Mouse (Mus musculus): ENCODE measurements around the gene Ptprs.
"Not testable (repeated sequence)": the region's sequence is repeated elsewhere in the genome, so short reads cannot be mapped to it uniquely, and the experiment has no call there.

The Ptprs gene

DNA sequence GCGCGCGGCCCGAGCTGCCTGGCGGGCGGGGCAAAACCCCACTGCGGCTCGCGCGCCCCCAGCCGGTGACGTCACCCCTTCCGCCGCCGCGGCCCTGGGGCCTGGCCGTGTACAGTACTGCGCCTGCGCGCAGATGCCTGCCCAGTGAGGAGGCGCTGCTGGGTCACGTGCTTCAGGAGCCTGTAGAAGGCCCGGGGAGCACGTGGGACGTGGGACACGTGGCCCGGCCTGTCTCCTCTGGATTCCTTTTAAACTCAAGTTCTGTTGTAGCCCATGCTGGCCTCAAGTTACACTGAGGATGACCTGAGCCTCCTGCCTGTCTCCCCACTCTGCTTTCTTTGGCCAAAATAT, at the start of gene Ptprs:
Ptprs (minus strand) TSS at position 82 of the 351 bp plus-strand sequence.
- DNase-seq (ENCODE audit: low read depth, low spot score): peak; percentile 91

DNA sequence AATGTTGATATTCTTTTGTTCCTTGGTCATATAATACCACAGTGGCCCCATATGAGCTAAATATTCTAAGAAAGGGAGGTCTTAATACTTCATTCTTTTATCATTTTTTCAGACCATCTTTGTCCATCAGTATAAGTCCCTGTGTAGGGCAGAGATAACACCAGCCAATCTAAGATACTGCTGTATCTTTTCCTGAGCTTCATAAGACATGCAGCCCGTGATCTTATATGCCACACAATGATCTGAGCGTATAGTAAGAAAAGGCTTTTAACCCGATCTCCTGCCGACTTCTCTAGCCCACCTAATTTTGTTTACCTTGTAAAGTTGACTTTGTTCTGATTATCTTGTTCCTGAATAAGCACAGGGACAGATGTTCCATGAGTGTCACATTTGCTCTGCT, 48.7 kb upstream of the Ptprs start:
- no peak for DNase-seq (ENCODE audit: low read depth, low spot score)

DNA sequence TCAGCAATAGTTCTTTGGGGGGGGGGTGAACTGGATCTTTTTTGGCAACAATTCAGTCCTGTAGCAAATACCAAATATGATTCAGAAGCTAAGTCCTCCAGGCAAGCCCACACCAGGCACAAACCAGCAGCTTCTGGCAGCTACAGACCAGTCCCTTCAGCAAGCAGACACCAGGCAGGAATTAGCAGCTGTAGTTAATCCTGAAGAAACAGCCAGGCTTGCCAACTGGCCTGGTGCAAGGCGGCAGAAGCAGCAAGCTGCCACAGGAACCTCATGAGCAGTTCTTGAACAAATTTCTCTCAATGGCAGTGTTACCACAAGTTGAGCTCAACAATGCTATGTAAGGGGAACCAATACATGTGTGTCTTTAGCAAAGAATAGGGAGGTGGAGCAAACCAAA, 46.5 kb upstream of the Ptprs start:
- DNase-seq (ENCODE audit: low read depth, low spot score): no peak

DNA sequence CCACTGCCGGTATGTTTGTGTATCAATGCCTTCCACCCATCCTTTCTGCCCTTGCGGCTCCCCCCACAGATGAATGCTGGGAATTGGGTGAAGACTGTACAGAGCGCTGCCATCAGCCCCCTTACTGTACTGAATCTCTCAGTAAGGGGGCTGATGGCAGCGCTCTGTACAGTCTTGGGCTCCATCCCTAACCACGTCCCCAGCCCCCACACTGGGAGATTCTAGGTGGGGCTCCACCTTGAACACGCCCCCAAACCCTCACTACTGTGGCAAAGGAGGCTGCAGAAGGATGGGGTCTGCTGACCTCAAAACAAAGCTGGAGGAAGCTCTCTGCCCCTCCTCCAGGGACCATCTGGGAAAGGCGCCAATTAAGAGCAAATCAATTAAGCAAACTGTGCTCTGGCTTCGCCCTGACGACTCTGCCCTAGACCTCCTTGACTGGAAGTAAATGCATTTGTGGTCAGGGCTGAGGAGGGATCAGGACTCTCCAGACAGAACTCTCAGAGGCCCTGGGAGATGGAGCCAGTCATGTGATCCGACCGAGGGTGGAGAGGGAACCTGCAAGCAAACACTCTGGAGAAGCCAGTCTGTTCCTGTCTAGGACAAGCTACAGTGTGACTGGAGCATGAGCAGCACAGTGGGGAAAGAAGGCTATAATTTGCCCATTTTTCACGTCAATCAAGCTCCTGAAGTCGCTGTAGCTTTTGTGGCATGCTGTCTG, 39.6 kb upstream of the Ptprs start:
- DNase-seq (ENCODE audit: low read depth, low spot score): no peak

DNA sequence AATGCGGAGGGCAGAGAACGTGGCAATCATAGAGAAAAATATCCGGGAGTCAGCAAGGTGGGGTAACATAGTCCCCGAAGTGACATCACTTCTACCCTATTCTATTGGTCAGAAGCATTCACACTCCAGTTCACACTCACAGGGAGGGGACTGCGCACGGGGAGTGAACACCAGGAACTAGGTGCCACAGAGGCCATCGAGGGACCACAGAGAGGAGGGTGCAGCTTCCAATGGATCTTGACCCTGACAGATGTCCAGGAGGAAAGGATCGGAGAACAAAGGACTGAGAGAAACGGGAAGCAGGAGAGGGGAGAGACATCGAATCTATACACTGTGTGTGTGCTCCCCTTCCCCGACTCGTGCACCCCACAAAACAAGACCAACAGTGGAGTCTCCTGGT, 38.6 kb upstream of the Ptprs start:
- no peak for DNase-seq (ENCODE audit: low read depth, low spot score)

DNA sequence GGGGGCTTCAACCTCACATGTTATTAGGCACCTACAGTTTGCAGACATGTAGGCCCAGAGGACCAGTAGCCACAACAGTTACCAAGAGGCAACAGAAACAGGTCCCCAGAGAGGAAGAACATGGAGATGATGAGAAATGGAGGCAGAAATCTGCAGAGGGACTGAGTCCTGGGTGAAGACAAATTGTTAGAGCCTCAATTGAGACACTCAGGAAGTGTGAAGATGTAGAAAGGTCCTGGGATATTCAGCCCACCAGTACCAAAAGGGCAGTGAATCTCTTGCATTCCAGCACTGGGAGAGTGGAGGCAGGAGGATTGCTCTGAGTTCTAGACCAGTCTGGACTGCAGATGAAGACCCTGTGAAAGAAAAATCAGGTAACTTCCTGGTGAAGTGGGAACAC, 38.0 kb upstream of the Ptprs start:
- DNase-seq (ENCODE audit: low read depth, low spot score): no peak

DNA sequence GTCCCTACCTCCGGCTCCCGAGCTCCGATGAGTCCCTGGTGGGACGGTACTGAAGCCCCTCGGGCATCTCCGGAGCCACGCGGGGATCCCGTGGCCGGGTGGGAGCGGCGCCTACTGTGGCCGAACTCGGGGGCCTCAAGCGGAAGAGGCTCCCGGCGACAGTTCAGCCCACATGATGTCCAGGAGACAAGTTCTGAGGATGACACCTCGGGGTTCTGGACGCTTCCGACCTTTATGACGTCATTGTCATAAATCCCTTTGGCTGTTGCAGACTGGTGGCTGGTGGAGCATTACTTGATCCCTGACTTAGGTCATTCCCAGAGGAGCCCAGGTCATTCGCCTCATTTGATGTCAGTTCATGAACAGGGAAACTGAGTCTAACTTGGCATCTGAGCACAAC, 36.0 kb upstream of the Ptprs start, which contains the start of gene Znrf4:
Znrf4 (minus strand) TSS at position 122 of the 400 bp plus-strand sequence.
- no peak for DNase-seq (ENCODE audit: low read depth, low spot score)

DNA sequence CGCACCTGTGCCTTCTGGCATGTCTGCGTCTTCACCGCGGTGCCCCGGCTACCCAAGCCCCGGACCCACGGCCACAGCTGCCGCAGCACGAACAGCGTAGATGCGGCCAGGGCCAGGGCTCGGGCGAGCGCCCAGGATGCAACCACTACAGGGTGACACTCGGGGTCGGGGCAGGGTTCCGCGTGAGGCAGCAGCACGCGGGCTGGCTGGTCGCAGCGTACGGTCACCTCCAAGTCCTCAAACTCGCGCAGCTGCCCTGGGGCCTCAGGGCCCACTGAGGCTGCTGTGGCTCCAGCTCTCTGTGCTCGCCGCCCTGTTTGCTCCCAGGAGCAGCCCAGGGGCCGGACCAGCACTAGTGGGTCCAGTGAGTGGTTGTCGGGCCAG, 35.4 kb upstream of the Ptprs start:
- DNase-seq (ENCODE audit: low read depth, low spot score): no peak

DNA sequence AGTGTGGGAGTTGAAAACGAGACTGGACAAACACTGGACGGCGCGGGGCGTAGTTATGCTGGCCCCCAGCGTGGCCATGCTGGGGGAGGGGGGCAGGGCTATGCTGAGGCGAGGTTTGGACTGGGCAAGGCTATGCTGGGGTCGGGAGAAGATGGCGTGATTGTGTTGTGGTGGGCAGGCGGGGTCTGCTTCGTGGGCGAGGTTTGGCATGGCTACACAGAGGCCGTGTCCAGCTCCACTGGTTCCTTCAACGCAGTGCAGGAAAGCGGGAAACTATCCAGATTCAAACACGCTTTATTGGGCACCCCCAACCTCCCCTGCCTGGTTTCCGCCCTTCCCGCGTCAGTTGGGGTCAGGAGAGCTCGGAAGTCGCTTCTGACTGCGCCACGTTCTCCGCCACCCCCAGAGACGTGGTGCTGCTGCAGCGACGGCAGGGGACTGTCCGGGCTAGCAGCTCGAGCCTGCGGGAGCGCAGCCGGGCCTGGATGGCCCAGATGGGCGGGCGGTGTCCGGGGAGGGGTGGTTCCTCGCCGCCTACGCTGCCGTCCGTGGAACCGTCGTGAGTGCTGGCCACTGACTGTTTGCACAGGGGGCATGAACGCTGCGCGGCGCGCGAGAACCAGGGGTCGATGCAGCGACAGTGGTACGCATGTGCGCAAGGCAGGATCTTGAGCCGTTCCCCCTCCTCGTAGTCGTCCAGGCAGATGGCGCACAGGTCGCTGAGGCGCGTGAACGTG, 34.9 kb upstream of the Ptprs start:
- no peak for DNase-seq (ENCODE audit: low read depth, low spot score)

DNA sequence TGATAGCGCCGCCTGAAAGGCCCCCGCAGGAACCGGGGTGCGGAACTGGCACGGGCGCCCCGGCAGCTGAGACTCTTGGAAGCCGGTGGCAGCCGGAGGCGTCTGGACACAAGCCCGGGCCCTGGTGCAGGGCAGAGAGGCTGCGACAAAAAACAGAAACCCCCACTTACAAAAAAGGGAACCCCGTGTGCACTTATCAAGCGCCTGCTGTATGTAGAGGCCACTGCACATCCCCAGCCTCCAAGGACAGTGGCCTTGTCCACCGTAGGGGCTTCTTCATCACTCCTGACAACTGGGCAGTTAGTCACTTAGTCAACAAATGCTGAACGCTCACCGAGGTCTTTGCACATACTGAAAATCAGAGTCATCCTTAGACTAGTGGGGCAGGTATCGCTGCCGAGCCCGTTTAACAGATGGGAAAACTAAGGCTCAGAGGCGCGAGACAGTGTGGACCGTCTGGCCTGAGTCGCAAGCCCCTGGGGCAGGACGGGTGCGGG, 34.2 kb upstream of the Ptprs start:
- no peak for DNase-seq (ENCODE audit: low read depth, low spot score)

DNA sequence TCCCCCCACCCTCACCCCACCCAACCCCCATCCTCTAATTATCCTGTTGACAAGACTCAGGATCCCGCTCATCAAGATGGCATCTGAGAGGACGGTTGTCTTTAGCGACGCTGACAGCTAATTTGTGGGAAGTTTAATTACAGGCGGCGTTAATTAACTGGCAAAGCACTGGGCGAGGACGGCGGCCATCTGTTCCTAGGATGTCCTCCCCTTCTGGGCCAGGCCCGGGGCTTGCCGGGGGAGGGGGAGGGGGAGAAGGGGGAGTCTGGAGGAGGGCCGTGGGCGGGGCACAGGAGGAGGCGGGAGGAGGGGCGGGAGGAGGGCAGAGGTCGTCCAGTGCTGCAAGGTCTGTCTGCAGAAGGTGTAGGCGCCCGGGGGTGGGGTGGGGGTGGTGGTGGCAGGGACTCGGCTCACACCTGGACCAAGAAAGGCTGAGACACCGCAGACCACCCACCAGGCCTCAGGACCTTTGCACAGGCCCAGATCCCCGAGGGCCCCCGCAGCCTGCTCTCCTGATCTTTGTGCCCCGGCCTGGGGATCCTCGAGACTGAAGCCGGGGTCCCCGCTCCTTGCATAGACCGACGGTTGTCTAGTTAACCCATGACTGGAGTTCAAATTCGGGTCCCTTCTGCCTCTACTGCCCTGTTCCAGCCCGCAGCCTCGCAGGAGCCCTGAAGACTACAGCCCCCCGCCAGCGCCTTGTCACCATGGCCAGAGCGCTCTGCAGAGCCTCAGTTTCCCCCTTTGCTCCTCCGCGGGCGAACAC, 33.6 kb upstream of the Ptprs start:
- DNase-seq (ENCODE audit: low read depth, low spot score): no peak

DNA sequence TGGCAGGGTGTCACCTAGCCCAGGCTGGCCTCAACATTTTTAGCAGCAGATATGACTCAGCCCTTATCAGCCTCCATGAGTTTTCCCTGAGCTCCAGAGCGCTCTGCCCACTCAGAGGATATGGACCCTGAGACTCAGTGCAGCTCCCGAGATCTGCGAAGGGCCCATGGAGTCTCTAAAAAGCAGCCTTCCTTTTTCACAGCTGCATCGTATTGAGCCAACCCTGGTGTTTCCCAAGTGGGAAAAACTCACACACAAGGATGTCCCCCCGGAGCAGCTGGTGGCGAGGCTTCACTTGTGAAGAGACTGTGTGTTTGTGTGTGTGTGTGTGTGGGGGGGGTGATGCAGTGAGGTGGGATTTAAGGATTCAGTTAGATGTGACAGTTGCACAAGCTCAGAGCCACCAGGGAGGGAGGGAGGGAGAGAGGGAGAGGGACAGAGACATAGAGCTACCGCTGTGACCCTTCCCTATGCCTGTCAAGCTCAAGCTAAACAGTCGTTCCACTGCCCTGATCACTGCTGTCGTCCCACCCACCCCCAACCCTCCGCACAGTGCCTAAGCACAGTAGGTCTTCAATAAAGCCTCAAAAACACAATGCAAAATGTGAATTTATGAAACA, 32.8 kb upstream of the Ptprs start:
- DNase-seq (ENCODE audit: low read depth, low spot score): no peak

DNA sequence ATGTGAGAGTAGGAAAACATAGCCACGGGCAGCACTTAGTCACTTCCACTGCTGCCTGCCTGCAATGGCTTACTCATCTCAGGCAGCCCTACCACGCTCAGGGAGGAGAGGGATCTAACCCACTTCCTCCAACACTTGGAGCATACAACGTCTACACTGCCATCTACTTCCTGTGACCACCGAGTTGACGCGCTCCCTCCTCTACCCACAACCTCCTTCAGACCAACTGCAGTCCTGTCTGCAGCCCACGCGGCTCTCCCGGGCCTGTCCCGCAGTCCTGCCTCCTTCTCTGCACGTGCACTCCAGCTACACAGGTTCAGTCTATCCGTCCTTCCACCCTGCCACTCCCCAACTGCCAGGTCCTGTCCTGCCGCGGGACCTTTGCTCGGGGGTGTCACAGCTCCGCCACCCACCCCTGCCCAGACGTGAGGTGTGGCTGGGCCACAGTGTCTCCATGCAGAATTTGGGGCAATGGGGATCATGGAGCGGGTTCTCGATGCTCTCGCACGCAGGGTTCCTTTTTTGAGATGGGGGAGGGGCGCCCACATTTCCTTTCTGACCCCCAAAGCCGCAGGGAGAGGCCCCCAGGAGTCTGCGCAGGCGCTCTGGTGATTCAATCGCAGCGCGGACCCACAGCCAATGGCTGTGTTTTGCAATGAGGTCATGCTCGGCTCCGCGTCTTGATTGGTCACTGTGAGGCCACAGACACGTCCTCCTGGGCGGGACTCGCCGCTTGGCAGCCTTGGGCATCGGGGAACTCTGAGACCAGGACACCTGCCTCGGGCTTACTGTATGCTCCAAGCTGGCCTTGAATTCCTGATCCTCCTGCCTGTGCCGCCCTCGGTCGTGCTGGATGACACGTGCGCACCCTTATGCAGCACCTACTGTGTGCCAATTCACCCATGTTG, 31.1 kb upstream of the Ptprs start:
- peak; percentile 97 for DNase-seq (ENCODE audit: low read depth, low spot score)

DNA sequence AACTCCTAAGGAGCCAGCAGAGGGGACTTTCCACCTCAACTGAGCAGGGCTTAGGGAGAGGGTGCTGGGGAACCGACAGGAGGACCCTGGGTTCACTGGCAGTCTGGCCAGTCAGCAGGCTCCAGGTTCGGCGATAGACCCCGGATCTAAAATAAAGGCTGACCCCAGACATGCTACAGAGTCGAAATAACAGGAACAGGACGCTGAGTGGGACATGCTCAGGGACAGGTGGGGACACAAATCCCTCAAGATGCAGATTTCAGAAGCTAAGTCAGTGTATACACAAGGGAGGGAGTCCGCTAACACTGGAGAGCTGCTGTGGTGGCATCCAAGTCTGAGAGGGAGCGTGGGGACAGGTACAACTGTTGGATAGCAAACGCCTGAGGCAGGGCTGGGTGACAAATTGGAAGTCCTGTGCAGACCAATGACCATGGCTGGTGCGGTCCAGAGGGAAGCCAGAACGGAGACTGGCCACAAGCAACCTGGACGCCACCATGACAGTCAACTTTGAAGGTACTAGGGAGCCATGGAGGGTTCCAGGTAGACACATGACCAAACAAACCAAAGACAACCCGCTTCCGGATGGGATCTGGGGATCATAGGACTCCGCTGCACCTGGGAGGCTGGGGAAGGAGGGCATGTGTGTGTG, 30.3 kb upstream of the Ptprs start:
- DNase-seq (ENCODE audit: low read depth, low spot score): no peak

DNA sequence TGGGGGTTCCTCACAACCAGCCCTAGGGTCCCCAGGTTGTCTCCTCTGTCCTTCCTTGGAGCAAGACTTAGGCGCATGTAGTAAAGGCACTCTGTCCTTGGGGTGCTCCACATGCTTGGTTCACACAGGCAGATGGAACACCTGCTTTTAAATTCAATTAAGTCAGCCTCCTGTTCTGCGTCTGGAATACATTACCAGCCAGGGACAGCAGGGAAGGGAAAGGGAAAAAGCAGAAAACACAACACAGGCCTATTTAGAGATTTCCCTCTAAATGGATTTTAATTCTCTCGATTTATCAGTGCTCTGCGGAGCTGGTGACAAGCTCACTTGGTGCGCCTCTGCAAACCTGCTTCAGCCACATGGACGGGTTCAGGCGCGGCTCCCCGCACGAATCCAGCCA, 29.1 kb upstream of the Ptprs start:
- no peak for DNase-seq (ENCODE audit: low read depth, low spot score)

DNA sequence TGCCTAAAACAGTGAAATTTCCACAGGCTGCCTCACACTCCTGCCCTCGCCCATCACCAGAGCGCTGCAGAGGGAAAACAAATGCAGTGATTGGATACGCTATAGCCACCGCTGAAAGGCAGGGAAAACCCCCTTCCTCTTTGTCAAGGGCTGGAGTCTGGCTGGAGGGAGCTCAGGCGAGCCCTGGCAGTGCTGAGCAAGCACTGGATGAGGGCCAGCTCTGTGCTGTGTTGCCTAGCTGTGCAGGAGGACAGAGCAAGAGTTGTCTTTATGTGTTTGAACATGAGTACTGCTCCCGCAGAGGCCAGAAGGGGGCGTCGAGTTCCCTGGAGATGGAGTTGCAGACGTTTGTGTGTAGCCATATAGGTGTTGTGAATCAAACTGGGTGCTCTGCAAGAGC, 26.2 kb upstream of the Ptprs start:
- peak; percentile 40 for DNase-seq (ENCODE audit: low read depth, low spot score)

DNA sequence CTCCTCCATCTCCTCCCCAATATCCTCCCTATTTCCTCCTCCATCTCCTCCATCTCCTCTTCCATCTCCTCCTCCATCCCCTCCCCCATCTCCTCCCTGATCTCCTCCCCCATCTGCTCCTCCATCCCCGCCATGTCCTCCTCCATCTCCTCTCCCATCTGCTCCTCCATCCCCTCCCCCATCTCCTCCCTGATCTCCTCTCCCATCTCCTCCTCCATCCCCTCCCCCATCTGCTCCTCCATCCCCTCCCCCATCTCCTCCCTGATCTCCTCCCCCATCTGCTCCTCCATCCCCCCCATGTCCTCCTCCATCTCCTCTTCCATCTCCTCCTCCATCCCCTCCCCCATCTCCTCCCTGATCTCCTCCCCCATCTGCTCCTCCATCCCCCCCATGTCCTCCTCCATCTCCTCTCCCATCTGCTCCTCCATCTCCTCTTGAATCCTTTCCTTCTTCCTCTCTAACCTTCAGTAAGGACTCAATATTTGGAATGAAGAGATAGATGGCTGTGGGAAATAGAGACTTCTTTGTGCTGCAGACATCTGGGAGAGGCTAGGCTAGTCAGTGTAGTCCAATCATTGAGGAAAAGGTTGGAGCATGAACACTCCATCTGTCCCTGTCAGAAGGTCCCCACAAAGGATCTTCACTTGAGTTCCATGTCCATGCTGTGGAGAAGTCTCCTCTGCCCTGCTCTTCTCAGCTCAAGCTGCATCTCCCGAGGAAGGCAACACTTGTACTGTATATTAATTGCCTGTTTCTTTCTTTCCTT, 25.5 kb upstream of the Ptprs start:
- not testable (repeated sequence) for DNase-seq (ENCODE audit: low read depth, low spot score)

DNA sequence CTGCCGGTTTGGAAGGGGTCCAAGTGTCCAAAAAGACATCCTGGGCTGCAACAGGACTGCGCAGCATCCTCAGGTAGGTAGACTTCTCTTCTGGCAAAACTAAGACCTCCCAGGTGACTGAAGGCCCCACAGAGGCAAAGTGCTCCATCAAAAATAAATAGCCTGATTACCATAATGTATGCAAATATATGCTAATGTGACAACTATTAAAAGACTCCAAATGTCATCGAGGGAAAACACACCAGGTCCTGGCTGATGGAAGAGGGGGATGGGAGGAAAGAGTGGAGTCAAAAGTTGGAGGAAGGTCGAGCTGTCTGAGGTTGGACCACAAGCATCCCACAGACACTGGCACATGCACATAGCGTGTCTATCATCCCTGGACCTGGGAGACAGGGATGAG, 22.9 kb upstream of the Ptprs start:
- DNase-seq (ENCODE audit: low read depth, low spot score): no peak

DNA sequence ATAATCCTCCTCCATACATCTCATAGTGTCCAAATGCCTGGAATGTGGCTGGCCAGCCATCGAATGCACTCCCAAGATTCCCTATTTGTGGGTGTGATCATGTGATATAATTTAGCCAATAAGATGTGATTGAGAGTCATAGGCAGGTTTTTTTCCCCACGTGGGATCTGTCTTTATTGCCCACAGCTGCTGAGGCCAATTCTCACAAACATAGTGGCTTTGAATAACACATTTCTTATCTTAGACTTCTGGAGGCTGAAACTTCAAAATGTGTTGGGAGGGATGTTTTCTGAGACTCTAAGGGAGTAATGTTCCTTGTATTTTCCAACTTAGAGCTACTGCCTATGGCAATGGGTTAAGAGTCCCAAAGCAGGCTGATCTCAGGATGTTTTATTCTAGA, 18.2 kb upstream of the Ptprs start:
- no peak for DNase-seq (ENCODE audit: low read depth, low spot score)

DNA sequence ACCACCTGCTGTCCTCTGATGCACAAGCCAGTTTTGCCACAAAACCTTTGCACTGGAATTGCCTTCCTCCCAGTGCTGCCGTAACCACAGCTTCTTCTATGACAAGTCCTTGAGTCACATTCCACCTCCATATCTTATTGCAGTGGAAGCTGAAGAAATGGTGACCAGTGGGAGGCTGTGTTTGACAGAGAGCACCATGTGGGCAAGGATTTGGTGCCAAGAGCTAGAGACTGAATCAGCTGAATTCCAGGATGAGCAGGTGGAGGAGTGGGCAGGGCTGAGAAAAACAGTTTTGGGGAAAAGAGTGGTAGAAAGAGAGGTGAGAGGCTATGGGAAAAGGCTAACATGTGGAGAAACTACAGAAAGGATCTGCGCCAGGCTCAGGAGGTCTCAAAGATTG, 17.6 kb upstream of the Ptprs start:
- DNase-seq (ENCODE audit: low read depth, low spot score): no peak

All from A20 (cell line).